Mouse (Mus musculus): ENCODE measurements around the gene Epn3.

The Epn3 gene

DNA sequence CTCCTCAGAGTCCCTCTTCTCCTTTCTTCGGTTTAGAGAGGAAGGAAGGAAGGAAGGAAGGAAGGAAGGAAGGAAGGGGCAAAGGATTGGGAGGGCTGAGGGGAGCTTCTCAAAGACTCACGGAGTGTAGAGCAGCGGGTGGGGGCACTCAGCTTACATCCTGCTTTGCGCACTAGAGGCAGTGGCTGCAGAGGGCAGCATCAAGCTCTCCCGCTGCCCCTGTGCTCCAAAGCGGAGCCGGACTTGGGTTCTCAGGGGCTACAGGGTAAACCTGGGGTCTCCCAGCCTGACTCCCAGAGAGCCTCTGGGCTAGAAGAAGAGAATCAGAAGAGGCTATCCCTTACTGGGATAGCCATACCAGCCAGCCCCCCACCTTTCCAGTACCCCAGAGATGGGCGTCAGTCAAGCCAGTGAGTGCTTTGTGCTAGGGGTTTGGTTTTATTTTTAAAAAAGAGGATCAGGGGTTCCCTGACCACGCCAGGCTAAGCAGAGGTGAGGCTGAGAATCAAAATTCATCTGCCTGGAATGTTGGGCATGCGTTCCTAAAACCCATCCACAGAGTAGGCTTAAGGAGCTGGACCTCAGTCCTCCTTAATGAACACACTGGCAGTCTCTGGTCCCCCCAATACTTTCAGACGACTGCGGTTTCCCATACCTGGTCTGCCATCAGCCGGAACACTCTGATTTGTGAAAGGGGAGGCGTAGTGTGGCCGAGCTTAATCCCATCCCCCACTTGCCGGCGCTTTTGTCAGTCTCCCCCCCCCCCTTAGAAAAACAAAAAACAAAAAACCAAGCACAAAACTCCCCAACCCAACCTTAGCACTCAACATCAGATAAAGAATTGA lies 27.8 kb downstream of the Epn3 start:
- DNase-seq (ENCODE audit: low read depth, low spot score), result peak; percentile 33

DNA sequence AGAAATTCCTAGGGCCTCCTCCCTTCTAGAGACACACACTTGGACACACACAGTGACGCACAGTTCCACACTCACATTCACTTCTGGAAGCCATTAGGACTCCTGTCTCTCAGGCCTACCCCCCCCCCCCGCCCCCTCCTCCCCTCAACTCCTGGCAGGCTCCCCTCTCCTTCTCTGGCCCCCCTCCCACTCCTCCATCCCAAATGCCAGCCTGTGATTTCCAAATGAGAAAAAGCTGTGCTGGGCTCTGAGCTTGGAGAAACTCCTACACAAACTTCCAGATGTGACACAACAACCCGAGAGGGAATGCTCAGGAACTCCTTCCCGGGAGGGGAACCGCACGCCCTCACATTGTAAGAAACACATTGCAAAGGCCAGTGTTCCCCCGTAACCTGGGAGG lies 29.4 kb downstream of the Epn3 start:
- peak; percentile 56 for DNase-seq (ENCODE audit: low read depth, low spot score)

DNA sequence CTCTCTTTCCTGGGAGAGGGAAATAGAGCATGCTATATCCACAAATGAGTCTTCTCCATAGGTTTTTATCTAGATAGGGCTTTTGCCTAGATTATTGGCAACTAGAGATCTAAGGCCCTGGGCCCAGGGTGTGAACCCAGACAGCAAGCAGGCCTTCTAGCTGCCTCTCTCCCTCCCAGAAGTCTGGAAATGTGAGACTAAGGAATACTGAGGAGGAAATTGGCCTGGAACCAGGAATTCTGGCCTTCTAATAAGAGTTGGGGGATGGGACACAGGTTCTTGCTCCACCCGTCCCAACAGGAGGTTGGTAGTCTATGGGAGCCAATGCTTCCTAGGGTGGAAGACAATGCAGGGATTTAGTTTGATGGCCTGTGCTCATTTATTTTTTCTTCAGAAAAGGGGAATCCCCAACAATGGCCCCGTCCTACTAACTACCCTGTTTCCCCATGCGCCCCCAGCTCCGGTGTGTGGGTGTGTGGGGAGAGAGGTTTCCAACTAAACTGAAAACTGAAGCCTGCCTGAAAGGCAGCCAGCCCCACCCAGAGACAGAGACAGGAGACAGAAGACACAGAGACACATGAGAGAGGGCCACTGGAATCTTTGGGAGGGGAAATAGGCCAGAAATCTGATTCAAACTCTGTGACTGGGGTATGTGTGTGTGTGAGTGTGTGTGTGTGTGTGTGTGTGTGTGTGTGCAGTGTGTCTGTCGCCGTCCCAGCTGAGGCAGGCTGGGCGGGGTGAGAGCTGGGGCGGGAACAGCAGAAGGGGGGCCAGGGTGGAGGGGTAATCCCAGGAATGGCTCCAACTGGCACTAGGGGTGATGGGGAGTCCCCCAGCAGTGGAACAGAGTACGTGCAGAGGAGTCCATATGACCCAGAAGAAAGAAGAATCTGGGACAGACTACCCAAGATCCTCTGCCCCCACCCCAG lies 30.4 kb downstream of the Epn3 start:
- DNase-seq (ENCODE audit: low read depth, low spot score), result peak; percentile 59

DNA sequence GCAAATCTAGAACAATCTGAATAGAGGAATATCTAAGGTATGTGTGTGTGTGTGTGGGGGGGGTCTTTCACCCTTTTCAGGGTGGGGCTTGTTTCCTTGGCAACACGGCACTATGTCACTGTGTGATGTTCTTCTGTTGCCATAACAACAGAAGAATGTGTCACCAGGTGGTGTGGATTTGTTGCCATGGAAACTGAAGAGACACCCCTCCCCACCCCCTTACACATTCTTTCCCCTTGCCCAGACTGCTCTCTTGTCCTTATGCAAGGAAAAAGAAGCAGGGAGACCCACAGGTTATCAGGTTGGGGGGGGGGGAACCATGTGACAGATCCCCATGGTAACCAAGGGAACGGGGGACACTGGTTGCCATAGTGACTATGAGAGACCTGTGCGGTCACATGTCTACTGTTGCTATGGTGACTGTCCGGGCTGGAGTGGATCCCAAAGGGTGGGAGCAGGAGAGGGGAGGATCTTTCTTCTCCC lies 31.2 kb downstream of the Epn3 start:
- DNase-seq (ENCODE audit: low read depth, low spot score), result no peak

DNA sequence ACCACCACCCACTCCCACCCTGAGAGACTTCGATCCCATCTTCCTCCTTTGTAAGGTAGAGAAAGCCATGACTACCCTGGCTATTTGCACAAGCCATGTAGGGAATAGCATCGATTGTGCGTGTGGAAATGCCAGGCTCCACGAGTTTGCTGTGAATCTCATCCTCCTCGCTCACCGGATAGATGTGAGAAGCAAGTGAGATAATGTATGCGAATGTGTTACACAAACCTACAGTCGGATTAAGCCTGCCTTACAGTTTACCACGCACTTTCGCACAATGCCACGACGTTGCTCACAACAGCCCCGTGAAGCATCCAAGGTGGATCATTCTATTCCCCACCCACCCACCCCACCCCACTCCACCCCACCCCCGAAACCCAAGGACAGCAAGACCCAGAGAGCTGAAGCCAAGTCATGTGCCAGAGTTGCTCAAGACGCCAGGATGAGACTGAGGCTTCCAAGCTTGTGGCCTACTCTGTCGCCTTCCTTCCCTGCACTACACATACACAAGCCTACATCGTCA lies 33.4 kb downstream of the Epn3 start:
- no peak for DNase-seq (ENCODE audit: low read depth, low spot score)

DNA sequence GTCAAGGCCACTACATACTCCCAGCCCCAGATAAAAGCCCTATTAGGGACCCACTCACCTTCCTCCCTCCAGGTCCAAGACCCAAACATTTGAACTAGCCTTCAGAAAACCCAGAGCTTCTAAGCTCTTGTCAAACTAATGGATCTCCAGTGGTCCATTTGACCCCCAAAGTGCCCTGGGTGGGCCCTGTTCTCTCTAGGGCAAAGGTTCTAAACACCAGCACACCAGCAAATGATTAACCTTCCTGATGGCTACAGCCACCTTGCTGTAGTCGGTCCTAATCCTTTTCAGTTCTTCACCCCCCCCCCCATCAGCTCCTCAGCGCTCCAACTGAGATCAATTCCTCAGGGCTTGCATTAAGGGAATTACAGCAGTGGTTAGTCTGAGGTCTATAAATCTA lies 35.6 kb downstream of the Epn3 start:
- no peak for DNase-seq (ENCODE audit: low read depth, low spot score)

DNA sequence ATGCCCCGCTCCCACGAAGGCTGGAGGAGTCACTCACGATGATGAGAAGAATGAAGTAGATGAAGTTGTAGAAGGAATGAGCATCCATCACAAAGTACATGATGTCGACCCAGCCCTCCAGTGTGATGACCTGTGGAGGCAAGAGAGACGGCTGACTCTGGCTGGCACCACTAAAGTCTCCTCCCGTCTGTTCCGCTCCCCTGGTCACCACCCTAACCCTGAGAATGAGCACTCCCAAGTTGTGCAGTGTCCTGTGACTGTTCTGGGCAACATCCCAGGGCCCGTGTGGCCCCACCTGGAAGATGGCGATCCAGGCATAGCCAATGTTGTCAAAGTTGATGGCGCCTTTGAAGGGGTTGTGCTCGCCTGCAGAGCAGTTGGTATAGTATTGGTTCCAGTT lies 37.9 kb downstream of the Epn3 start:
- DNase-seq (ENCODE audit: low read depth, low spot score), result no peak

DNA sequence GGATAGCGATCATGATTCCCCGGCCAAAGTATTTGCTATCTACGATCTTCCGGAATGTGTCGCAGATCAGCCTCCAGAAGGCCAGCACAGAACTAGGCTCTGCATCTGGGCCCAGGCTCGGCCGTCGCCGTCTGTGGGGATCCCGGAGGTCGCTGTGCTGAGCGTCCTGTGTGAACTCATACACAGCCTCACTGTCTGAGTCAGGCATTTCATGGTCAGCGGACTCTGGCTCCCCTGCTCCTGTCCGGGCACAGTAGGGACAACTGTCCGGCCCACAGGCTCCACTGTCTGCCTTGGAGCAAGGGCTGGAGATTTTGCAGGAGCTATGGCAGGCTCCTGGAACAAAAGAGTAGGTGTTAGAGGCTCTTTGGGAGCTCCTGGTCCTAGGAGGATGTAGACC lies 42.8 kb downstream of the Epn3 start:
- DNase-seq (ENCODE audit: low read depth, low spot score), result no peak

DNA sequence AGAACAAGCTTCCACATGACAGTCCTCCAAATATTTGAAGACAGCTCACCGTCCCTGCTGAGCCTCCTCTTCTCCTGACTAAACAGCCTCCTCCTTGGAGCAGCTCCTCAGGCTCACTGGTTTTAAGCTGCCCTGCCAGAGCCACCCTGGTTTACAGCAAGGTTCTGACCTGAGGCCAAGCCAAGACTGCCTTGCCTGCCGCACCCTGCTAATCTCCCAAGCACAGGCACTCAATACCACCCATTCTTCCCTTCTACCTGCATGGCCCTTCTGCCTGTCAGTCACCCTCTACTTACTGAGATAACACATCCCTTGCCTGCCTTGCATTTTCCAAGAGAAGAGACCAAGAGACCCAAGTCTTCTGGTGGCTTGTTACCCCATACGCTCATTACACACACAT lies 43.4 kb downstream of the Epn3 start:
- no peak for DNase-seq (ENCODE audit: low read depth, low spot score)

DNA sequence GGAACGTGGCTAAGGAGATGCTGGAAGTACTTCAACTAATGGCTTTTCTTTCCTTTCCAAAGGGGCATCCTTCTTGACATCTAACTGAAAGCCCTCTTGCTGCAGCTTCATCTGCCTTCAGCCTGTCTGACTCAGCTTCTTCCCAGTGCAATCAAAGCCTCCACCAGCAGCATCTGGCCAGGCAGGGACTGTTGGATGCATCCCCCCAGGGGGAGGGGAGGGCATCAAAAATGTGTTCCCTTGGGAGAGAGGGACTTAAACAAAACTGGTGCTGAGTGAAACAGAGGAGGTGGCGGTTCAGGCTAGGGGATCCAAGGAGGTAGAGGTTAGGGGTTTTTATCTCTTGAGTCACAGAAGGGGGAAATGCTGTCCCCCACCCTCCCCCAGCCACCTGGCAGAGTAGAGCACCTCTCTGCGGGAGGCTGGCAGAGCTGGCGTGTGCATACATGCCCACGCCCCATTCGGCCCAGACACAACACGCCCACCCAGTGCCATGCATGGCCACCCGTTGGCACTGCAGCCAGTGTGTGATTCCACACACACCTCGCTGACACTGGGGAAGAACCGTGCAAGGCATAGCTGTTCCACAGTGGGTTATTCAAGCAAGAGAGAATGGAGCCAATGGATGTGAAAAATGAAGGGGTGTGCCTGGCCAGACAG lies 44.5 kb downstream of the Epn3 start:
- DNase-seq (ENCODE audit: low read depth, low spot score), result no peak

DNA sequence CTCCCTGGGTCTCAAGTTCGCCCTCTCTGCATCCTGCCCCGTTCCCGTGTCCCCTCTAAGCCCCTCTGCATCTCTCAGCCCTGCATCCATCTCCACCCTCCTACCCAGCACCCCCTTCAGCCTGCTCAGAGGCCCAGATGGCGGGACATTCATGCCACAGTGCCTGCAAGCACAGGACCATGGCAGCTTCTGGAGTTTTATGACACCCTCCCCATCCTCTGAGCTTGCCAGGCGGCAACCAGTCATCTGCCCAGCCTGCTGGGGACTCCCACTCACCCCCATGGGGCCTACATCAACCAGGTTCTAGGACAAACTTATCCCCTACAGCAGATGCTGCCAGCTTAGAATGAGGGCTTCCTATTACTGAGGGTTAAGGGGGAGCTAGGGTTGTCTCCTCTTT lies 45.0 kb downstream of the Epn3 start:
- DNase-seq (ENCODE audit: low read depth, low spot score), result no peak

DNA sequence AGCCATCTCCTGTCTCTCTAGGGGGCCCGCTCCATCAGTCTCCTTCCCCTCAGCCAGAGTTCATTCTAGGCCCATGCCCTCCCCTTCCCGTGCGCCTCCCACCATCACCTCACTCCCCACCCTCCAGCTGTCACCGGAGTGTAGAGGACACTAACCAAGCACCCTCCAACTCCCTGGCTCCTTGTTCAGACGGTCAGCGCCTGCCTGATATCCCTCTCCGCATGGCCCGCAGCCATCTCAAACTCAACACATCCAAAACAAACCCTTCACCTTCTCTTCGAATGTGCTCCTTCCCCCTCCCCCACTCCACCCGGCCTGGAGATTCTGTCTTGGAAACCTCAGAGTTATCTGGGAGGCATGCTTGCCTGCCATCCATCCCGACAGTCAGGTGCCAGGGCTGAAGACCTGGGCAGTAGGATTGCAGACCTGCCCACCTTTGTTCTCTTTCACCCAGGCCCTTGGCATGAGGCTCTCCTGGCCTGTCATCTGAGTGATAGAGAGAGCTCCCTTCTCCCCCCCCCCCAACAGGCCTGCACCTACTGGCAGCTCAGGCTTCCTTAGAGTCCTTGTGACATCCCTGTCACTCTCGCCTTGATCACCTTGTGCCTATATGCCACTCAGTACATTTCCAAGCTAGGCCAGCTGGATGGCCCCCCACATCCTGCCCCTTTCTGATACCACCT lies 48.5 kb downstream of the Epn3 start:
- DNase-seq (ENCODE audit: low read depth, low spot score), result no peak

DNA sequence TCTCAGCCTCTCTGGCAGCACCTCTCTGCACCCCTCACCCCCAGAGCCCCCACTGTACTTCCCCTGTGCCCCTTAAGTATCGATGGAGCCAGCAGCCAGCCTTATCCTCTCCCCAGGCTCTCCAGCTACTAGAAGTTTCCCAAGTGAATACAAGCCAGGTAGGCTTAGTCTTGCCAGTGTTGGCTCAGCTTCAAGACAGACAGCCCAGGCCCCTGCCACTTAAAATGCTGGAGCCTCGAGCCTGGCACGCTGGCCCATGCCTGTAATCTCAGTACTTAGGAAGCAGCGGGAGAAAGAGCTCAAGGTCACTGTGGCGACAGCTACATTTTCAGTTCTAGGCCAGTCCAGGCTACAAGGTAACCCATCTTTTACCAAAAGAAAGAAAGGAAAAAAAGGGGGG lies 49.9 kb downstream of the Epn3 start:
- DNase-seq (ENCODE audit: low read depth, low spot score), result no peak

DNA sequence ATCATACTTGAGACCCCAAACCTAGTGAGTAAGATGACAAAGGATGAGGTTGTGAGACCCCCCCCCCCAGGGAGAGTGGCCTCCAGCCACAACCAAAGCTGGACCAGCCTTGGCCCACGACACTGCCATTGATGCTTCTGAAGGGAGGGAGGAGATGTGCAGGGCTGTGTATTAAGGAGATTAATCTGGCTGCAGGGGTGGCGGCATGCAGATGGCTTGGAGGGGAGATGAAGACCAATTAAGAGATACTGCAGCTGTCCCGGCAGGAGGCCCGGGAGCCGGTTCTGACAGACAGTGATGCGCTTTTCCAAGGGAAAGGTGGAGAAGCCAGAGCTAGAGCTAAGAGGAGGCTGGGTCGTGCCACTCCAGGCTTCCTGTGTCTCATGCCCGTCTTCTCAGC lies 50.5 kb downstream of the Epn3 start:
- no peak for DNase-seq (ENCODE audit: low read depth, low spot score)

DNA sequence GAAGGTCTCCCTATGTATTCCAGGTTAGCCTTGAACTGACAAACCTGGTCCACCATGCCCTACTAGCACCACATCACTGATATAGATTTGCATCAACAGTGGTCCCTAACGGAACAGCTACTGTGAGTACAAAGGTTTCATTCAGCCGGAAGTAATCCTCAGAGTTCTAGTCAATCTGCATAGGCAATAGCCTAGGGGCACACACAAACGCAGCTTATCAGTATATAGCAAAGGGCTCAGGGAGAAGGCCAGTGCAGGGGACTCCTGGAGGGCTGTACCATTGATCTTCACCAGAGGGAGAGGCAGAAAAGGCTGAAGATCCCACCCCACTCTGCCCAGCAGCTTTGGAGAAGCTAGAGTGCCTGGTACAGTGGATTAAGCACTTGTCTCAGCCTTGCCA lies 52.8 kb downstream of the Epn3 start:
- no peak for DNase-seq (ENCODE audit: low read depth, low spot score)

DNA sequence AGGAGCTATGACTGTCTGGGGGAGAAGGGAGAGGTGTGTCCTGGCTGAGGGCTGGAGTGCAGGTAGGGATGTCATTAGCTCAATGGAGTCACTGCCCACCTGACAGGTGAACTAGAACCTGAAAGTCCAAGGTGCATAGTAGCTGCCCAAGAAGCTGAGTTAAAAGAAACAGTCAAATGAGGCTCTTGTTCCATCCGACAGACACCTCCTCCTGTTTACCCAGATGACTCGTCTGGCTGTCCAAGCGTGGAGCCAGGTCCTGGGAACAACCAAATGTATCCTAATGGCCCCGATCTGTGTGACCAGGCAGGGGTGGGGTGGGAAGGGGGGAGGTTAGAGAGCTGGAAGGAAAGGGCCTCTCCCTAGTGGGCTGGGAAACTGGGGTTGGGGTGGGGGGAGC lies 54.5 kb downstream of the Epn3 start:
- DNase-seq (ENCODE audit: low read depth, low spot score), result no peak

DNA sequence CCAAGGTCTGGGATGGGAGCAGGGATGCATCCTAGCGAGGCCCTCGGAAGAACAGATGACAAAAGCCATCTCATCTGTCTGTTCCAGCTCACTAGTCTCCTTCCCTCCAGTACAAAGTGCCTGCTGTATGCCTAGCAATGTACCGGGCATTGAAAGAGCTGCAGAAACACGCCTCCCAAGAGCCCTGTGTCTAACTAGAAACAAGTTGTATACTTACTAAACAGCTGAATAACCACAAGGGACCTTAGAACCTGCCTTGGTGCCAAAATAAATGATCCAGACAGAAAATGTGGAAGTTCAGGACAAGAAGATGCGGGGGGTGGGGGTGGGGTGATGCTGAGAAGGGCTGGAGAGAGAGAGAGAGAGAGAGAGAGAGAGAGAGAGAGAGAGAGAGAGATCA lies 54.9 kb downstream of the Epn3 start:
- DNase-seq (ENCODE audit: low read depth, low spot score), result no peak

DNA sequence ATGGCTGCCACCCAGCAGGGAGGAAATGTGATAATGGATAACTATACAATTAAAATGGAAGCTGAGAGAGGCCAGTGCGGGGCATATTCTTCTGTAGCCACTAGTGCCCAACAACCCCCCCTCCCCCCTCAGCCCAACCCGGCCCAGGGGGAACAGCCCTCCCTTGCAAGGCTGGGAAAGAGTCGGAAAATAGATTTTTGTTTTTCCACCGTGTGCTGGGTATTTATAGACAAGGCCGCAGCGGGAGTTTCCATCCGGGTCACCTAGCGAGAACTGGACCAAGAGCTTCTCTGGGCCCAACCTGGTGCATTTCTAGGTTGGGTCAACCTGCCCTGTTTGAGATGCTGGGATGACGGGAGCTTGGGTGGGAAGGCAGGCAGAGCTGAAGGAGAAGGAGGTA lies 58.0 kb downstream of the Epn3 start:
- no peak for DNase-seq (ENCODE audit: low read depth, low spot score)

DNA sequence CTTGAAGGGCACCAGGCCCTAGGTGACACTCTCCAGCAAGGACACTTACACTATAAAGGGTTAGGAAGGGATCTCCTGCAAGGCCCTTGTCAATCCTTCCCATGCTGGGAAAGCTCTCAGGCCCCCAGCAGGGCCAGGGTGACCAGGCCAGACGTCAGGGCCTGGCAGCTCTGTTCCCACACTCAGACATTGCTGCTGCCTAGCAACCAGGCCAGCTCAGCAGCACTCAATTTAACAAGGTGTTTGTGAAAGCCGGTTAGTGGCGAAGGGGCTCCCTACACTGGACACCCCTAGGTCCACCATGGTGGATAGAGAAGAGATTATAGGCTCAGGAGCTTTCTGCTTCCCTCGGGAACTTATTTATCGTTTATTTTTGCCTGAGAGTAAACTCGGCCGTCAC lies 58.7 kb downstream of the Epn3 start:
- DNase-seq (ENCODE audit: low read depth, low spot score), result no peak

DNA sequence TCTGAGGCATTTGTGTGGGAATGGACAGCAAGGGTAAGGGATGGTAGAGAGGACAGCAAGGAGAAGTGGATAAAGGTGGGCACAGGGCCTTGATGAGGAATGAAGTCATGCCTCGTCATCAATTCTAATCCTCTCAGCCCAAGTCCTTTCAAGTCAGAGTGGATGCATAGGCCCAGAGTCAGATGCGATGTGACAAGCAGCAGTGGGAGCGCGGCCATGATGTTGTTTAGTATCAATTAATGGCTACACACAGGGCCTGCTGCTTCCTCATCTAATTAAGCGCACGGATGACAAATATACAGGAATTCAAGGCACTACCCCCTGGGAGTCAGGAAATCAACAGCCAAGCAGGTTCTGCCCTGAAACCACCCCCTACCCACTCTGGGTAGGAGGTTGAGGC lies 59.4 kb downstream of the Epn3 start:
- DNase-seq (ENCODE audit: low read depth, low spot score), result no peak

Data from 3T3-L1 (cell line).